Mouse (Mus musculus): ENCODE results near the gene Krt13. TPM values are rescaled to one million over a fixed set of nuclear protein-coding genes. Genes with fewer than 3 reads are reported as not detected.

The Krt13 gene
- total and polyA plus RNA-seq, 3 experiments, result not detected

- 63% methylated on average over 7 of the region's 7 CpGs for WGBS
- no peak within 1 kb of the TSS for H3K4me3 ChIP-seq
- H3K27me3 ChIP-seq (ENCODE audit: control insufficient read depth, insufficient read depth, low read length), result no peaks in the 10 kb centered on the region
- intact Hi-C loops (cut with DNase I), result no loop called here
- H3K9ac ChIP-seq (ENCODE audit: low read depth, low read length), result no peak within 1 kb of the TSS
- DNase-seq, result no peak
- TF ChIP-seq EP300 (IDR thresholded peaks at IDR 0.05; ENCODE audit: insufficient read depth, low read depth, low read length), result no peak
- TF ChIP-seq CTCF (IDR thresholded peaks at IDR 0.05), result no peak
- TF ChIP-seq POLR2A (IDR thresholded peaks at IDR 0.05; ENCODE audit: insufficient read depth, low read depth, low read length), result no peak
- no peaks in the 10 kb centered on the region for H3K36me3 ChIP-seq (ENCODE audit: control insufficient read depth, insufficient read depth, low read length)
- H3K27ac ChIP-seq, result no peak within 1 kb of the TSS
- no peaks in the 10 kb centered on the region for H3K4me1 ChIP-seq (ENCODE audit: control insufficient read depth, insufficient read depth, low read length)
- H3K79me2 ChIP-seq (replicated peaks; ENCODE audit: control insufficient read depth, insufficient read depth, low read length), result no peaks in the 10 kb centered on the region
Observed at GRCm38 (mm10) chr11:100135731-100136130, 14.4 kb upstream of the Krt13 start, which contains the start of gene Krt15. Gene Krt15 (minus strand): TSS chr11:100135928.

GRCm38 (mm10) chr11:100124901-100125300 lies 3.5 kb upstream of the Krt13 start:
- no peaks in the 10 kb centered on the region for H3K79me2 ChIP-seq (replicated peaks; ENCODE audit: control insufficient read depth, insufficient read depth, low read length)
- DNase-seq, result no peak
- no peak overlapping the region for H3K9ac ChIP-seq (ENCODE audit: low read depth, low read length)
- WGBS, result 76% methylated on average over 7 of the region's 7 CpGs
- H3K27me3 ChIP-seq (ENCODE audit: control insufficient read depth, insufficient read depth, low read length), result no peaks in the 10 kb centered on the region
- H3K4me3 ChIP-seq, result no peak overlapping the region
- no peaks in the 10 kb centered on the region for H3K36me3 ChIP-seq (ENCODE audit: control insufficient read depth, insufficient read depth, low read length)
- TF ChIP-seq EP300 (IDR thresholded peaks at IDR 0.05; ENCODE audit: insufficient read depth, low read depth, low read length) (no peak), POLR2A (IDR thresholded peaks at IDR 0.05; ENCODE audit: insufficient read depth, low read depth, low read length) (no peak), CTCF (IDR thresholded peaks at IDR 0.05) (no peak)
- intact Hi-C loops (cut with DNase I), result no loop called here
- H3K27ac ChIP-seq, result no peak overlapping the region
- no peaks in the 10 kb centered on the region for H3K4me1 ChIP-seq (ENCODE audit: control insufficient read depth, insufficient read depth, low read length)

- DNase-seq, result no peak
- no peaks in the 10 kb centered on the region for H3K4me1 ChIP-seq (ENCODE audit: control insufficient read depth, insufficient read depth, low read length)
- no peaks in the 10 kb centered on the region for H3K36me3 ChIP-seq (ENCODE audit: control insufficient read depth, insufficient read depth, low read length)
- intact Hi-C loops (cut with DNase I), result no loop called here
- TF ChIP-seq EP300 (IDR thresholded peaks at IDR 0.05; ENCODE audit: insufficient read depth, low read depth, low read length) (no peak), CTCF (IDR thresholded peaks at IDR 0.05) (no peak)
- H3K27ac ChIP-seq, result no peak overlapping the region
- 53% methylated on average over 5 of the region's 5 CpGs for WGBS
- no peaks in the 10 kb centered on the region for H3K79me2 ChIP-seq (replicated peaks; ENCODE audit: control insufficient read depth, insufficient read depth, low read length)
- no peaks in the 10 kb centered on the region for H3K27me3 ChIP-seq (ENCODE audit: control insufficient read depth, insufficient read depth, low read length)
- H3K9ac ChIP-seq (ENCODE audit: low read depth, low read length), result no peak overlapping the region
- H3K4me3 ChIP-seq, result no peak overlapping the region
Observed at GRCm38 (mm10) chr11:100120331-100120730, 1.0 kb downstream of the Krt13 start.

- no peak overlapping the region for H3K27ac ChIP-seq
- no peaks in the 10 kb centered on the region for H3K79me2 ChIP-seq (replicated peaks; ENCODE audit: control insufficient read depth, insufficient read depth, low read length)
- no peaks in the 10 kb centered on the region for H3K36me3 ChIP-seq (ENCODE audit: control insufficient read depth, insufficient read depth, low read length)
- no peak overlapping the region for H3K9ac ChIP-seq (ENCODE audit: low read depth, low read length)
- no peak overlapping the region for H3K4me3 ChIP-seq
- no peaks in the 10 kb centered on the region for H3K4me1 ChIP-seq (ENCODE audit: control insufficient read depth, insufficient read depth, low read length)
- 67% methylated on average over 2 of the region's 2 CpGs for WGBS
- intact Hi-C loops (cut with DNase I), result no loop called here
- H3K27me3 ChIP-seq (ENCODE audit: control insufficient read depth, insufficient read depth, low read length), result no peaks in the 10 kb centered on the region
- TF ChIP-seq EP300 (IDR thresholded peaks at IDR 0.05; ENCODE audit: insufficient read depth, low read depth, low read length) (no peak), CTCF (IDR thresholded peaks at IDR 0.05) (no peak), POLR2A (IDR thresholded peaks at IDR 0.05; ENCODE audit: insufficient read depth, low read depth, low read length) (no peak)
- DNase-seq, result no peak
Observed at GRCm38 (mm10) chr11:100113742-100114029, 7.7 kb downstream of the Krt13 start.

GRCm38 (mm10) chr11:100112935-100113741 lies 8.2 kb downstream of the Krt13 start:
- intact Hi-C loops (cut with DNase I), result no loop called here
- H3K27ac ChIP-seq, result no peak overlapping the region
- no peaks in the 10 kb centered on the region for H3K79me2 ChIP-seq (replicated peaks; ENCODE audit: control insufficient read depth, insufficient read depth, low read length)
- H3K27me3 ChIP-seq (ENCODE audit: control insufficient read depth, insufficient read depth, low read length), result no peaks in the 10 kb centered on the region
- H3K36me3 ChIP-seq (ENCODE audit: control insufficient read depth, insufficient read depth, low read length), result no peaks in the 10 kb centered on the region
- no peak for DNase-seq
- WGBS, result 77% methylated on average over 11 of the region's 11 CpGs
- no peak overlapping the region for H3K9ac ChIP-seq (ENCODE audit: low read depth, low read length)
- no peaks in the 10 kb centered on the region for H3K4me1 ChIP-seq (ENCODE audit: control insufficient read depth, insufficient read depth, low read length)
- no peak overlapping the region for H3K4me3 ChIP-seq
- TF ChIP-seq CTCF (IDR thresholded peaks at IDR 0.05), result no peak
- no peak for TF ChIP-seq EP300 (IDR thresholded peaks at IDR 0.05; ENCODE audit: insufficient read depth, low read depth, low read length)
- no peak for TF ChIP-seq POLR2A (IDR thresholded peaks at IDR 0.05; ENCODE audit: insufficient read depth, low read depth, low read length)

- no peak for TF ChIP-seq EP300 (IDR thresholded peaks at IDR 0.05; ENCODE audit: insufficient read depth, low read depth, low read length)
- TF ChIP-seq POLR2A (IDR thresholded peaks at IDR 0.05; ENCODE audit: insufficient read depth, low read depth, low read length), result no peak
- TF ChIP-seq CTCF (IDR thresholded peaks at IDR 0.05), result no peak
- H3K27ac ChIP-seq, result no peak within 1 kb of the TSS
- no peaks in the 10 kb centered on the region for H3K27me3 ChIP-seq (ENCODE audit: control insufficient read depth, insufficient read depth, low read length)
- no peaks in the 10 kb centered on the region for H3K36me3 ChIP-seq (ENCODE audit: control insufficient read depth, insufficient read depth, low read length)
- DNase-seq, result no peak
- H3K79me2 ChIP-seq (replicated peaks; ENCODE audit: control insufficient read depth, insufficient read depth, low read length), result no peaks in the 10 kb centered on the region
- H3K4me1 ChIP-seq (ENCODE audit: control insufficient read depth, insufficient read depth, low read length), result no peaks in the 10 kb centered on the region
- no peak within 1 kb of the TSS for H3K9ac ChIP-seq (ENCODE audit: low read depth, low read length)
- H3K4me3 ChIP-seq, result no peak within 1 kb of the TSS
- intact Hi-C loops (cut with DNase I), result no loop called here
- WGBS, result 85% methylated on average over 6 of the region's 6 CpGs
Observed at GRCm38 (mm10) chr11:100105576-100106122, 15.7 kb downstream of the Krt13 start, which contains the start of gene Krt36. Gene Krt36 (minus strand): TSS chr11:100105626.
